Mouse (Mus musculus): Measurements from ENCODE around the gene Rab17. TPM values are rescaled to one million over a fixed set of nuclear protein-coding genes. Genes with fewer than 3 reads are reported as not detected.
A peak's percentile ranks its signal among the peaks of the same experiment; 100 is the strongest.

The Rab17 gene
- polyA plus RNA-seq, 1 experiment, result 0.02 TPM

- TF ChIP-seq MYOD1 (IDR thresholded peaks at IDR 0.05; ENCODE audit: control insufficient read depth, insufficient read length, low read depth) (peak; percentile 17), USF1 (IDR thresholded peaks at IDR 0.05; ENCODE audit: low read depth) (no peak)
- Histone ChIP-seq H3K4me3 (ENCODE audit: insufficient read depth, poor library complexity, severe bottlenecking) (no peak overlapping the region), H3K79me3 (ENCODE audit: low read depth) (peaks cover 46% of the 10 kb centered on the region), H3K79me2 (ENCODE audit: control insufficient read depth, insufficient read depth) (peaks cover 65% of the 10 kb centered on the region), H3K27me3 (ENCODE audit: control insufficient read depth, insufficient read depth, insufficient read length) (no peaks in the 10 kb centered on the region), H3ac (ENCODE audit: control insufficient read depth, insufficient read length, low read depth) (no peak overlapping the region), H3K36me3 (ENCODE audit: control insufficient read depth, insufficient read depth) (no peaks in the 10 kb centered on the region)
Measured at GRCm38 (mm10) chr1:90999911-91000601, 30.6 kb upstream of the Rab17 start.

GRCm38 (mm10) chr1:90998891-90999611 is 29.6 kb upstream of the Rab17 start:
- Histone ChIP-seq H3K79me2 (ENCODE audit: control insufficient read depth, insufficient read depth) (peaks cover 55% of the 10 kb centered on the region), H3K4me3 (ENCODE audit: insufficient read depth, poor library complexity, severe bottlenecking) (peak overlapping the region; percentile 89), H3K36me3 (ENCODE audit: control insufficient read depth, insufficient read depth) (no peaks in the 10 kb centered on the region), H3K79me3 (ENCODE audit: low read depth) (peaks cover 44% of the 10 kb centered on the region), H3ac (ENCODE audit: control insufficient read depth, insufficient read length, low read depth) (peak overlapping the region; percentile 68), H3K27me3 (ENCODE audit: control insufficient read depth, insufficient read depth, insufficient read length) (no peaks in the 10 kb centered on the region)
- TF ChIP-seq MAX (IDR thresholded peaks at IDR 0.05), result peak; percentile 22
- no peak for TF ChIP-seq USF1 (IDR thresholded peaks at IDR 0.05; ENCODE audit: low read depth)

GRCm38 (mm10) chr1:90998268-90998890 is 28.9 kb upstream of the Rab17 start, which contains the start of gene Lrrfip1:
TSS of gene Lrrfip1 (plus strand) at chr1:90998737.
- Histone ChIP-seq H3K79me3 (ENCODE audit: low read depth) (peaks cover 39% of the 10 kb centered on the region), H3K79me2 (ENCODE audit: control insufficient read depth, insufficient read depth) (peaks cover 49% of the 10 kb centered on the region), H3K4me3 (ENCODE audit: insufficient read depth, poor library complexity, severe bottlenecking) (peak within 1 kb of the TSS; percentile 89), H3K36me3 (ENCODE audit: control insufficient read depth, insufficient read depth) (no peaks in the 10 kb centered on the region), H3ac (ENCODE audit: control insufficient read depth, insufficient read length, low read depth) (peak within 1 kb of the TSS; percentile 68), H3K27me3 (ENCODE audit: control insufficient read depth, insufficient read depth, insufficient read length) (no peaks in the 10 kb centered on the region)
- no peak for TF ChIP-seq MYOG (IDR thresholded peaks at IDR 0.05; ENCODE audit: control insufficient read depth, extremely low read depth, insufficient read length)
- TF ChIP-seq MAX (IDR thresholded peaks at IDR 0.05), result no peak
- no peak for TF ChIP-seq MYOD1 (IDR thresholded peaks at IDR 0.05; ENCODE audit: control insufficient read depth, insufficient read length, low read depth)
- TF ChIP-seq CTCF (IDR thresholded peaks at IDR 0.05; ENCODE audit: control insufficient read depth, insufficient read depth, insufficient read length), result no peak
- TF ChIP-seq CEBPB (IDR thresholded peaks at IDR 0.05; ENCODE audit: low read depth), result no peak
- TF ChIP-seq USF1 (IDR thresholded peaks at IDR 0.05; ENCODE audit: low read depth), result no peak
- no peak for TF ChIP-seq FOSL1 (IDR thresholded peaks at IDR 0.05; ENCODE audit: insufficient read depth, low read length, poor library complexity, severe bottlenecking)

GRCm38 (mm10) chr1:90997641-90998040 is 28.2 kb upstream of the Rab17 start:
- no peak for TF ChIP-seq MYOD1 (IDR thresholded peaks at IDR 0.05; ENCODE audit: control insufficient read depth, insufficient read length, low read depth)
- TF ChIP-seq CEBPB (IDR thresholded peaks at IDR 0.05; ENCODE audit: low read depth), result no peak
- TF ChIP-seq FOSL1 (IDR thresholded peaks at IDR 0.05; ENCODE audit: insufficient read depth, low read length, poor library complexity, severe bottlenecking), result no peak
- no peak for TF ChIP-seq USF1 (IDR thresholded peaks at IDR 0.05; ENCODE audit: low read depth)
- no peak for TF ChIP-seq CTCF (IDR thresholded peaks at IDR 0.05; ENCODE audit: control insufficient read depth, insufficient read depth, insufficient read length)
- TF ChIP-seq MAX (IDR thresholded peaks at IDR 0.05), result no peak
- no peak for TF ChIP-seq MYOG (IDR thresholded peaks at IDR 0.05; ENCODE audit: control insufficient read depth, extremely low read depth, insufficient read length)
- H3K36me3 ChIP-seq (ENCODE audit: control insufficient read depth, insufficient read depth), result no peaks in the 10 kb centered on the region
- H3K79me2 ChIP-seq (ENCODE audit: control insufficient read depth, insufficient read depth), result peaks cover 41% of the 10 kb centered on the region
- H3K27me3 ChIP-seq (ENCODE audit: control insufficient read depth, insufficient read depth, insufficient read length), result no peaks in the 10 kb centered on the region
- H3K4me3 ChIP-seq (ENCODE audit: insufficient read depth, poor library complexity, severe bottlenecking), result no peak overlapping the region
- peaks cover 32% of the 10 kb centered on the region for H3K79me3 ChIP-seq (ENCODE audit: low read depth)
- H3ac ChIP-seq (ENCODE audit: control insufficient read depth, insufficient read length, low read depth), result no peak overlapping the region

- Histone ChIP-seq H3K79me2 (ENCODE audit: control insufficient read depth, insufficient read depth) (peaks cover 36% of the 10 kb centered on the region), H3K79me3 (ENCODE audit: low read depth) (peaks cover 28% of the 10 kb centered on the region), H3K36me3 (ENCODE audit: control insufficient read depth, insufficient read depth) (no peaks in the 10 kb centered on the region), H3K4me3 (ENCODE audit: insufficient read depth, poor library complexity, severe bottlenecking) (no peak overlapping the region), H3K27me3 (ENCODE audit: control insufficient read depth, insufficient read depth, insufficient read length) (no peaks in the 10 kb centered on the region), H3ac (ENCODE audit: control insufficient read depth, insufficient read length, low read depth) (no peak overlapping the region)
- TF ChIP-seq CEBPB (IDR thresholded peaks at IDR 0.05; ENCODE audit: low read depth) (no peak), USF1 (IDR thresholded peaks at IDR 0.05; ENCODE audit: low read depth) (no peak), MAX (IDR thresholded peaks at IDR 0.05) (no peak), MYOD1 (IDR thresholded peaks at IDR 0.05; ENCODE audit: control insufficient read depth, insufficient read length, low read depth) (no peak), CTCF (IDR thresholded peaks at IDR 0.05; ENCODE audit: control insufficient read depth, insufficient read depth, insufficient read length) (no peak)
Measured at GRCm38 (mm10) chr1:90997136-90997535, 27.7 kb upstream of the Rab17 start.

GRCm38 (mm10) chr1:90995916-90996315 is 26.5 kb upstream of the Rab17 start:
- Histone ChIP-seq H3ac (ENCODE audit: control insufficient read depth, insufficient read length, low read depth) (no peak overlapping the region), H3K27me3 (ENCODE audit: control insufficient read depth, insufficient read depth, insufficient read length) (no peaks in the 10 kb centered on the region), H3K36me3 (ENCODE audit: control insufficient read depth, insufficient read depth) (no peaks in the 10 kb centered on the region), H3K4me3 (ENCODE audit: insufficient read depth, poor library complexity, severe bottlenecking) (no peak overlapping the region), H3K79me2 (ENCODE audit: control insufficient read depth, insufficient read depth) (peaks cover 24% of the 10 kb centered on the region), H3K79me3 (ENCODE audit: low read depth) (peaks cover 19% of the 10 kb centered on the region)
- no peak for TF ChIP-seq USF1 (IDR thresholded peaks at IDR 0.05; ENCODE audit: low read depth)
- TF ChIP-seq CEBPB (IDR thresholded peaks at IDR 0.05; ENCODE audit: low read depth), result no peak
- no peak for TF ChIP-seq FOSL1 (IDR thresholded peaks at IDR 0.05; ENCODE audit: insufficient read depth, low read length, poor library complexity, severe bottlenecking)
- TF ChIP-seq CTCF (IDR thresholded peaks at IDR 0.05; ENCODE audit: control insufficient read depth, insufficient read depth, insufficient read length), result no peak
- TF ChIP-seq MYOG (IDR thresholded peaks at IDR 0.05; ENCODE audit: control insufficient read depth, extremely low read depth, insufficient read length), result no peak
- TF ChIP-seq MAX (IDR thresholded peaks at IDR 0.05), result no peak
- TF ChIP-seq MYOD1 (IDR thresholded peaks at IDR 0.05; ENCODE audit: control insufficient read depth, insufficient read length, low read depth), result no peak
